Mouse (Mus musculus): ENCODE results near the gene Fmnl3. TPM values are rescaled to one million over a fixed set of nuclear protein-coding genes. Genes with fewer than 3 reads are reported as not detected.

The Fmnl3 gene
- polyA plus RNA-seq, 1 experiment = 0.01 TPM

GRCm38 (mm10) chr15:99290586-99290985, 79.7 kb downstream of the Fmnl3 start:
- Histone ChIP-seq H3K27me3 (ENCODE audit: control insufficient read depth) (peaks cover 24% of the 10 kb centered on the region), H3K36me3 (ENCODE audit: control insufficient read depth) (no peaks in the 10 kb centered on the region), H3K9me3 (ENCODE audit: control insufficient read depth, low read length) (no peaks in the 10 kb centered on the region), H3K4me1 (ENCODE audit: control insufficient read depth) (peaks cover 15% of the 10 kb centered on the region), H3K4me3 (replicated peaks) (no peak overlapping the region)
- TF ChIP-seq TAL1 (IDR thresholded peaks at IDR 0.05; ENCODE audit: low read length) = no peak
- no peak for TF ChIP-seq GATA1 (IDR thresholded peaks at IDR 0.05; ENCODE audit: low read length)

DNA sequence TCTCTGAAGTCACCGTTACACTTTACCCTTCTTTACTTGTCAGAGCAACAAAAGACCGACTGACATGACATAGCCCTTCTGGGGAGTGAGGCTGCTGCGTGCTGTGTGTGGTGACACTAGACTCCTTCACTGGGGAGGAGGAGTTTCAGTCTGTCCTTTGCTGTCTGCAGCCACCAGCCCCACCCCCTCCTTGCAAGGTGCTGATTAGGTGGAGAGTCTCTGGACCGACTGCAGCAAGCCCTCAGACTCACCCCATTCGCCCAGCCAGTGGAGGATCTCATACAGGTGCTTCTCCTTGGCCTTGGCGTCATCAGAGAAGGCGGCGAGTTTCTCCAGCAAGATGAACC, 85.1 kb downstream of the Fmnl3 start:
- no peaks in the 10 kb centered on the region for H3K9me3 ChIP-seq (ENCODE audit: control insufficient read depth, low read length)
- peaks cover 20% of the 10 kb centered on the region for H3K4me1 ChIP-seq (ENCODE audit: control insufficient read depth)
- no peak overlapping the region for H3K4me3 ChIP-seq (replicated peaks)
- H3K27me3 ChIP-seq (ENCODE audit: control insufficient read depth) = no peaks in the 10 kb centered on the region
- no peaks in the 10 kb centered on the region for H3K36me3 ChIP-seq (ENCODE audit: control insufficient read depth)
- TF ChIP-seq GATA1 (IDR thresholded peaks at IDR 0.05; ENCODE audit: low read length) = no peak
- TF ChIP-seq TAL1 (IDR thresholded peaks at IDR 0.05; ENCODE audit: low read length) = no peak

DNA sequence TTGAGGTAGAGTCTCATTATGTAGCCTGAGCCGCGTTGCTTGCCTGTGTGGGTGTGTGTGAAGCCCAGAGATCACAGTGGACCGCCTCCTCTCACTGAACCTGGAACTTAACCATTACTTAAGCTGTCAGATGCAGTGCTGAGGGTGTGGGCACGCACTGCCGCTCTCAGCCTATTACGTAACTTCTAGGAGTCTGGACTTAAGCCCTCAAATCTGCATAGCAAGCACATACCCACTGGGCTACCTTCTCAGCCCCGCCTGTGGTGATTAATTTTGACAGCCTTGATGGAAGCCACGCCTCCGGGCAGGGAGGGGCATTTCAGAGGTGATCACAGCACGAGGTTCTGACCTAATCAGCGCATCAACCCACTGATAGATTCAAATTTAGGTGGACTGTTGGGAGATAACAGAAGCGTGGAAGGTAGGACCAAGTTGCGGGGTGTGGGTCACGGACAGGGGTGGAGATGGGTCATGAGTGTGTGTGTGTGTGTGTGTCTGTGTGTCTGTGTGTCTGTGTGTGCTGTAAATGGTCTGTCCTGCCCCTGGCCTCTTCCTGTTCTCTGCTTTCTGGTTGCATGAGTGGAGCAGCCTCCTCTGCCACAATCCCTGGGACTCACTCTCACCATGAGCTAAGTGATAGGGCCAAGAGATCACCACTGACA, 85.6 kb downstream of the Fmnl3 start:
- TF ChIP-seq GATA1 (IDR thresholded peaks at IDR 0.05; ENCODE audit: low read length) (no peak), TAL1 (IDR thresholded peaks at IDR 0.05; ENCODE audit: low read length) (no peak)
- H3K9me3 ChIP-seq (ENCODE audit: control insufficient read depth, low read length) = no peaks in the 10 kb centered on the region
- H3K4me3 ChIP-seq (replicated peaks) = no peak overlapping the region
- no peaks in the 10 kb centered on the region for H3K36me3 ChIP-seq (ENCODE audit: control insufficient read depth)
- no peaks in the 10 kb centered on the region for H3K27me3 ChIP-seq (ENCODE audit: control insufficient read depth)
- peaks cover 20% of the 10 kb centered on the region for H3K4me1 ChIP-seq (ENCODE audit: control insufficient read depth)

- Histone ChIP-seq H3K36me3 (ENCODE audit: control insufficient read depth) (no peaks in the 10 kb centered on the region), H3K9me3 (ENCODE audit: control insufficient read depth, low read length) (no peaks in the 10 kb centered on the region), H3K4me1 (ENCODE audit: control insufficient read depth) (peaks cover 20% of the 10 kb centered on the region), H3K27me3 (ENCODE audit: control insufficient read depth) (no peaks in the 10 kb centered on the region), H3K4me3 (replicated peaks) (no peak overlapping the region)
- no peak for TF ChIP-seq TAL1 (IDR thresholded peaks at IDR 0.05; ENCODE audit: low read length)
- no peak for TF ChIP-seq GATA1 (IDR thresholded peaks at IDR 0.05; ENCODE audit: low read length)
Observed at GRCm38 (mm10) chr15:99283456-99283855, 86.8 kb downstream of the Fmnl3 start.

GRCm38 (mm10) chr15:99278271-99278670, 92.0 kb downstream of the Fmnl3 start:
- Histone ChIP-seq H3K27me3 (ENCODE audit: control insufficient read depth) (no peaks in the 10 kb centered on the region), H3K36me3 (ENCODE audit: control insufficient read depth) (no peaks in the 10 kb centered on the region), H3K4me3 (replicated peaks) (no peak overlapping the region), H3K4me1 (ENCODE audit: control insufficient read depth) (no peaks in the 10 kb centered on the region), H3K9me3 (ENCODE audit: control insufficient read depth, low read length) (no peaks in the 10 kb centered on the region)
- TF ChIP-seq GATA1 (IDR thresholded peaks at IDR 0.05; ENCODE audit: low read length) = no peak
- no peak for TF ChIP-seq TAL1 (IDR thresholded peaks at IDR 0.05; ENCODE audit: low read length)

DNA sequence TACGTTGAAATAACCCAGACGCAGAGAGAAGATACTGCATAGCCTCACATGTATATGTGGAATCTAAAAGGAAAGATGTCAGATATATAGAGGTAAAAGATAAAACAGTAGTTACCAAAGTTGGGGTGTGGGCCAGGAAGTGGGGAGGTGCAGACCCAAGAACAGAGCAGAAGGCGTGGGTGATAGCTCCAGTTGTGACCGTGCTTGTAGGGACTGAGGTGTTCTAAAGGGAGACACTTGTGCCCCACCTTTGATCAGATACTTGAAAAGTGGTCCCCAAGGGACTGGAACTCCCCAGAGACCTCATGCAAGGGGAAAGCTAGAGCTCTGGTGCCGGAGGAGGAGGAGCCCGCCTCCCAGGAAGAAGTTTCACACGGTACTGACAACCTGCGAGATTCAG, 94.2 kb downstream of the Fmnl3 start:
- TF ChIP-seq TAL1 (IDR thresholded peaks at IDR 0.05; ENCODE audit: low read length) (no peak), GATA1 (IDR thresholded peaks at IDR 0.05; ENCODE audit: low read length) (no peak)
- Histone ChIP-seq H3K36me3 (ENCODE audit: control insufficient read depth) (no peaks in the 10 kb centered on the region), H3K4me1 (ENCODE audit: control insufficient read depth) (no peaks in the 10 kb centered on the region), H3K4me3 (replicated peaks) (no peak overlapping the region), H3K9me3 (ENCODE audit: control insufficient read depth, low read length) (no peaks in the 10 kb centered on the region), H3K27me3 (ENCODE audit: control insufficient read depth) (no peaks in the 10 kb centered on the region)

Other genes starting within 250 kb of the Fmnl3 start
- gene Spats2, start 244.6 kb downstream of the Fmnl3 start, polyA plus RNA-seq (2012) = 0.19 and 0.40 TPM in 2 replicates
- 0.03 and 0.04 TPM in 2 replicates for gene Kcnh3, start 145.6 kb downstream of the Fmnl3 start, polyA plus RNA-seq (2012)
- gene Mcrs1, start 118.5 kb downstream of the Fmnl3 start, polyA plus RNA-seq (2012) = 9.2 and 12.0 TPM in 2 replicates
- 0.31 and 0.32 TPM in 2 replicates for gene Prpf40b, start 75.4 kb downstream of the Fmnl3 start, polyA plus RNA-seq (2012)
- not detected in 2 replicates for gene Fam186b, start 74.6 kb downstream of the Fmnl3 start, polyA plus RNA-seq (2012)
- gene Tmbim6, start 22.4 kb upstream of the Fmnl3 start, polyA plus RNA-seq (2012) = 19.1 and 27.7 TPM in 2 replicates
- 0.08 and 0.12 TPM in 2 replicates for gene Nckap5l, start 87.3 kb upstream of the Fmnl3 start, polyA plus RNA-seq (2012)
- 0.17 and 0.28 TPM in 2 replicates for gene Bcdin3d, start 104.2 kb upstream of the Fmnl3 start, polyA plus RNA-seq (2012)
- gene Faim2, start 157.7 kb upstream of the Fmnl3 start, polyA plus RNA-seq (2012) = not detected in 2 replicates
- not detected in 2 replicates for gene Aqp2, start 208.6 kb upstream of the Fmnl3 start, polyA plus RNA-seq (2012)
- not detected in 2 replicates for gene Aqp5, start 220.3 kb upstream of the Fmnl3 start, polyA plus RNA-seq (2012)
- not detected in 2 replicates for gene Aqp6, start 230.9 kb upstream of the Fmnl3 start, polyA plus RNA-seq (2012)

All from erythroblast, embryonic 14.5 days (primary cell).